Mouse (Mus musculus): Measurements from ENCODE around the gene Asic3. TPM values are rescaled to one million over a fixed set of nuclear protein-coding genes. Genes with fewer than 3 reads are reported as not detected.
A peak's percentile ranks its signal among the peaks of the same experiment; 100 is the strongest.

Asic3 gene
- polyA plus RNA-seq, 1 experiment from 2014 or later: 2.1 TPM

DNA sequence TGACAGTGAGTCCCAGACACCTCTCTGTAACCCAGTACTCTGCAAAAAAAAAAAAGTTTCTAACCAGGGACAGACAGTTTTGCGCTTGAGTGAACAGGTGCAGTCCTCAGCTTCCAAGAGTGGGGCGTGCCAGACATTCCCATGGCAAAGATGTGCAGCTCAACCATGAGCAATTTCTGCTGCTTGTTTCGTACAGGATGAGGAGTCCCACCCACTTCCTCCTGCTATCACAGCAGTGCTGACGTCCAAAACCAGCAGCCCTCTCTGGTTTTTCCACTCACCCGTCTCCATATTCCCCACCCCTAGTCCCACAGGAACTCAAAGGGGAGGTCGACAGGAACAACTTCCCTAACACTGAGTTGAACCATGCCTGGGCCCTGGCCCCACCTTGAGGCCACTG is 28.8 kb upstream of the Asic3 start:
- Histone ChIP-seq H3K9ac (ENCODE audit: low read depth, low read length) (no peak overlapping the region), H3K4me1 (ENCODE audit: control insufficient read depth, insufficient read depth, low read length) (peaks cover 12% of the 10 kb centered on the region), H3K36me3 (ENCODE audit: control insufficient read depth, insufficient read depth, low read length) (no peaks in the 10 kb centered on the region), H3K4me3 (ENCODE audit: low read depth, low read length) (no peak overlapping the region), H3K27me3 (replicated peaks; ENCODE audit: control insufficient read depth, insufficient read depth, low read length) (peaks cover 41% of the 10 kb centered on the region), H3K9me3 (ENCODE audit: control insufficient read depth, low read length) (no peaks in the 10 kb centered on the region), H3K4me2 (ENCODE audit: low read depth, low read length) (no peak overlapping the region), H3K27ac (replicated peaks; ENCODE audit: low read depth, low read length) (no peak overlapping the region)
- ATAC-seq (ENCODE audit: low read depth): no peak
- peak; percentile 41 for DNase-seq (ENCODE audit: low spot score)
- 50% methylated on average over 6 of the region's 6 CpGs for WGBS

- no peaks in the 10 kb centered on the region for H3K36me3 ChIP-seq (ENCODE audit: control insufficient read depth, insufficient read depth, low read length)
- H3K9me3 ChIP-seq (ENCODE audit: control insufficient read depth, low read length): no peaks in the 10 kb centered on the region
- H3K27me3 ChIP-seq (replicated peaks; ENCODE audit: control insufficient read depth, insufficient read depth, low read length): peaks cover 42% of the 10 kb centered on the region
- ATAC-seq (ENCODE audit: low read depth): no peak
- H3K4me2 ChIP-seq (ENCODE audit: low read depth, low read length): no peak overlapping the region
- DNase-seq (ENCODE audit: low spot score): no peak
- H3K9ac ChIP-seq (ENCODE audit: low read depth, low read length): no peak overlapping the region
- H3K27ac ChIP-seq (replicated peaks; ENCODE audit: low read depth, low read length): no peak overlapping the region
- H3K4me3 ChIP-seq (ENCODE audit: low read depth, low read length): no peak overlapping the region
- WGBS: 86% methylated on average over 5 of the region's 5 CpGs
- H3K4me1 ChIP-seq (ENCODE audit: control insufficient read depth, insufficient read depth, low read length): peaks cover 12% of the 10 kb centered on the region
Measured at GRCm38 (mm10) chr5:24385374-24385773, 27.8 kb upstream of the Asic3 start.

- DNase-seq (ENCODE audit: low spot score) (no peak), ATAC-seq (ENCODE audit: low read depth) (no peak)
- peaks cover 42% of the 10 kb centered on the region for H3K27me3 ChIP-seq (replicated peaks; ENCODE audit: control insufficient read depth, insufficient read depth, low read length)
- H3K4me2 ChIP-seq (ENCODE audit: low read depth, low read length): no peak overlapping the region
- H3K27ac ChIP-seq (replicated peaks; ENCODE audit: low read depth, low read length): no peak overlapping the region
- H3K9ac ChIP-seq (ENCODE audit: low read depth, low read length): no peak overlapping the region
- H3K9me3 ChIP-seq (ENCODE audit: control insufficient read depth, low read length): no peaks in the 10 kb centered on the region
- no peak overlapping the region for H3K4me3 ChIP-seq (ENCODE audit: low read depth, low read length)
- H3K36me3 ChIP-seq (ENCODE audit: control insufficient read depth, insufficient read depth, low read length): no peaks in the 10 kb centered on the region
- 85% methylated on average over 7 of the region's 10 CpGs for whole genome bisulfite sequencing
- peaks cover 12% of the 10 kb centered on the region for H3K4me1 ChIP-seq (ENCODE audit: control insufficient read depth, insufficient read depth, low read length)
Measured at GRCm38 (mm10) chr5:24385887-24386550, 27.2 kb upstream of the Asic3 start.

DNA sequence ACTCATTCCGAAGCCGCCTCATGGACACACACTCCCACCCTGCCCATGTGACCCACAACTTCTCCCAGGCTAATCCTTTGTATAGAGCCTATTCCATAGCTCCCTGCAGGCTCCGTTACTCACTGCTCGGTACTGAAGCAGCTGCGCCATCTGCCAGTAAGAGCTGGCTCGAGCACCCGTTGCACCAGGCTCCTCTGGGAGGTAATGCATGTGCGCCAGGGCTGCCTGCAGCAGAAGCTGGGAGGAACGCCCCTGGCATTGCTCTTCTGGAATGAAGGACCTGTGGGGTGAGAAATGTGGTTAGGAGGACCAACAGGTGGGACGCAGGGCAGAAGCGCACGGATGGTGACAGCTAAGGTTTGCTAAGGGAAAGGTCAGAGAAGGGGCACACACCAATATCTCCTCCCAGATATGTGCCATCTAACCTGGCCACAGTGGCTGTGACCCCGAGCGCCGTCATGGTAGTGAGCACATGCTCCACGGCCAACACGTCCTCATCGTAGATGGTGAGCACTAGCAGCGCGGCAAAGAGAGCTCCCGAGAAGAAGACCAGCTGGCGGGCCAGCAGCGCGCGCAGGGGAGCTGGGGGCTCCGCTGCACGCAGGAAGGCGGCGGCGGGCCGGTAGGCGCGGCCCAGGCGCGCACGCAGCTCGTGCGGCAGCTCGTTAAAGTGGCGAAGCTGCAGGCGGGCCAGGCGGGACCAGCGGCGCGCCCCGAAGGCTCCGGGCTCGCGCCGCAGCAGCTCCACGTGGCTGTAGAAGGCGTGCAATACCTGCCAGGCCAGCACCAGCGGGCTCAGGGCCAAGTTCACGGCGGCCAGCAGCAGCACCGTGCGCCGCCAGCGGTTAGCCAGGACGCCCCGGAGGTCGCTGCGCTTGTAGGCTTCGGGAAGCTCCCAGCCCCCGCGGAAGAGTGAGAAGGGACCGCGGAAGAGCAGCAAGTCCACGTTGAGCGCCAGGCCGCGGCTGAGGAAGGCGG is 25.6 kb upstream of the Asic3 start:
- no peaks in the 10 kb centered on the region for H3K36me3 ChIP-seq (ENCODE audit: control insufficient read depth, insufficient read depth, low read length)
- 4% methylated on average over 25 of the region's 73 CpGs for WGBS
- H3K9ac ChIP-seq (ENCODE audit: low read depth, low read length): peak overlapping the region; percentile 65
- H3K9me3 ChIP-seq (ENCODE audit: control insufficient read depth, low read length): no peaks in the 10 kb centered on the region
- peak overlapping the region; percentile 99 for H3K4me2 ChIP-seq (ENCODE audit: low read depth, low read length)
- peaks cover 42% of the 10 kb centered on the region for H3K27me3 ChIP-seq (replicated peaks; ENCODE audit: control insufficient read depth, insufficient read depth, low read length)
- DNase-seq (ENCODE audit: low spot score): peak; percentile 83
- peak overlapping the region; percentile 51 for H3K4me3 ChIP-seq (ENCODE audit: low read depth, low read length)
- H3K4me1 ChIP-seq (ENCODE audit: control insufficient read depth, insufficient read depth, low read length): peaks cover 12% of the 10 kb centered on the region
- peak; percentile 60 for ATAC-seq (ENCODE audit: low read depth)
- no peak overlapping the region for H3K27ac ChIP-seq (replicated peaks; ENCODE audit: low read depth, low read length)

GRCm38 (mm10) chr5:24388246-24388915 is 24.8 kb upstream of the Asic3 start:
- Histone ChIP-seq H3K36me3 (ENCODE audit: control insufficient read depth, insufficient read depth, low read length) (no peaks in the 10 kb centered on the region), H3K4me1 (ENCODE audit: control insufficient read depth, insufficient read depth, low read length) (peaks cover 12% of the 10 kb centered on the region), H3K27ac (replicated peaks; ENCODE audit: low read depth, low read length) (no peak overlapping the region), H3K4me3 (ENCODE audit: low read depth, low read length) (peak overlapping the region; percentile 51), H3K9ac (ENCODE audit: low read depth, low read length) (peak overlapping the region; percentile 65), H3K27me3 (replicated peaks; ENCODE audit: control insufficient read depth, insufficient read depth, low read length) (peaks cover 42% of the 10 kb centered on the region), H3K4me2 (ENCODE audit: low read depth, low read length) (peak overlapping the region; percentile 99), H3K9me3 (ENCODE audit: control insufficient read depth, low read length) (no peaks in the 10 kb centered on the region)
- no peak for DNase-seq (ENCODE audit: low spot score)
- WGBS: 41% methylated on average over 14 of the region's 26 CpGs
- ATAC-seq (ENCODE audit: low read depth): no peak

DNA sequence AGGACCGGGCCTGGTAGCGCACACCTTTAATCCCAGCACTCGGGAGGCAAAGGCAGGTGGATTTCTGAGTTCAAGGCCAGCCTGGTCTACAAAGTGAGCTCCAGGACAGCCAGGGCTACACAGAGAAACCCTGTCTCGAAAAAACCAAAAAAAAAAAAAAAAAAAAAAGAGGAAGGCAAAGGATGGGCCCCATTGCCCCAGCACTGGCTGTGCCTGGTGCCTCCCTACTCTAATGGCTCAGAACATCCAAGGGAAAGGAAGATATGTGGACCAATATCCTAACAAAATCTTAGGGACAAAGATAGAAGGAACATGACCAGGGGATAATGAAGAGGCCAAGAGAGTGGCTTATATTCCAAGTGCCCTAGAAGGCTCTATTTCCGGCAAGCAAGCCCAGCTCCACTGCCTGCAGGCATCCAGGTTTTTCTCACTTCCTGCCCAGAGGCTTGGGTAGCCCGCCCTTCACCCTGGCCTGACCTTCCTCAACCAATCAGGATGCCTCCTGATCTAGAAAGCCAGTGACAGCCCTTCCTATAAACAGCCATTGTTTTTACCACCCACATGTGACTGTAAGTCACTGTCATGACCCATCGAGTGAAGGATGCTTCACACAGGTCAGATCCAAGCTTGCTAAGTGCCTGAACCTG is 24.1 kb upstream of the Asic3 start:
- Histone ChIP-seq H3K27ac (replicated peaks; ENCODE audit: low read depth, low read length) (no peak overlapping the region), H3K9me3 (ENCODE audit: control insufficient read depth, low read length) (no peaks in the 10 kb centered on the region), H3K9ac (ENCODE audit: low read depth, low read length) (no peak overlapping the region), H3K36me3 (ENCODE audit: control insufficient read depth, insufficient read depth, low read length) (no peaks in the 10 kb centered on the region), H3K27me3 (replicated peaks; ENCODE audit: control insufficient read depth, insufficient read depth, low read length) (peaks cover 42% of the 10 kb centered on the region), H3K4me1 (ENCODE audit: control insufficient read depth, insufficient read depth, low read length) (peaks cover 7% of the 10 kb centered on the region), H3K4me2 (ENCODE audit: low read depth, low read length) (no peak overlapping the region), H3K4me3 (ENCODE audit: low read depth, low read length) (no peak overlapping the region)
- WGBS: 61% methylated on average over 6 of the region's 7 CpGs
- ATAC-seq (ENCODE audit: low read depth): no peak
- peak; percentile 32 for DNase-seq (ENCODE audit: low spot score)

DNA sequence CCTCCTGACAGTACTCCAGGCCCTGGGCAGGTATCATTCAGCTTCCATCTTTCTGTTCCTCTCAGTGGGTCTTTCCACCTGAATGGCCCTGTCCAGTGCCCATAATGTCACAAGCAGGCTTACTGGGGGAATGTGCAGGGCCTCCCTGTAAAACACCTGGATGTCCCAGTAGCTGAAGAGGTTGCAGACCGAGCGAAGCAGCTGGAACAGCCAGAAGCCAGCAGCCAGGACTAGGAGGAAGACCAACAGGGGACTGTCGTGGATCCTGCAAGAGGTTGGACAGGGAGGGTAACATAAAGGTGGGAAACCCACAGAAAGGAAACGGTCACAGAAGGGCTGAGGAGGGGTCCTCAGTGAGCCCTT is 23.6 kb upstream of the Asic3 start:
- WGBS: 74% methylated on average over 4 of the region's 4 CpGs

GRCm38 (mm10) chr5:24391864-24392263 is 21.3 kb upstream of the Asic3 start, which contains the start of gene Atg9b:
Gene Atg9b (minus strand): TSS chr5:24392143.
- Histone ChIP-seq H3K9ac (ENCODE audit: low read depth, low read length) (no peak within 1 kb of the TSS), H3K9me3 (ENCODE audit: control insufficient read depth, low read length) (no peaks in the 10 kb centered on the region), H3K4me1 (ENCODE audit: control insufficient read depth, insufficient read depth, low read length) (peaks cover 5% of the 10 kb centered on the region; the same call in 1 of the 2 replicates), H3K4me2 (ENCODE audit: low read depth, low read length) (no peak within 1 kb of the TSS), H3K27ac (replicated peaks; ENCODE audit: low read depth, low read length) (no peak within 1 kb of the TSS), H3K36me3 (ENCODE audit: control insufficient read depth, insufficient read depth, low read length) (no peaks in the 10 kb centered on the region), H3K27me3 (replicated peaks; ENCODE audit: control insufficient read depth, insufficient read depth, low read length) (peaks cover 27% of the 10 kb centered on the region), H3K4me3 (ENCODE audit: low read depth, low read length) (no peak within 1 kb of the TSS)
- DNase-seq (ENCODE audit: low spot score) (no peak), ATAC-seq (ENCODE audit: low read depth) (no peak)
- WGBS: 76% methylated on average over 7 of the region's 7 CpGs

More for the DNA sequence above, 23.6 kb upstream of the Asic3 start:
- DNase-seq (ENCODE audit: low spot score) (no peak), ATAC-seq (ENCODE audit: low read depth) (no peak)
- Histone ChIP-seq H3K27me3 (replicated peaks; ENCODE audit: control insufficient read depth, insufficient read depth, low read length) (peaks cover 42% of the 10 kb centered on the region), H3K36me3 (ENCODE audit: control insufficient read depth, insufficient read depth, low read length) (no peaks in the 10 kb centered on the region), H3K4me3 (ENCODE audit: low read depth, low read length) (no peak overlapping the region), H3K27ac (replicated peaks; ENCODE audit: low read depth, low read length) (no peak overlapping the region), H3K4me2 (ENCODE audit: low read depth, low read length) (no peak overlapping the region), H3K9ac (ENCODE audit: low read depth, low read length) (no peak overlapping the region), H3K9me3 (ENCODE audit: control insufficient read depth, low read length) (no peaks in the 10 kb centered on the region), H3K4me1 (ENCODE audit: control insufficient read depth, insufficient read depth, low read length) (peaks cover 5% of the 10 kb centered on the region; the same call in 1 of the 2 replicates)

Measured in embryonic facial prominence, embryonic 14.5 days (tissue).